Mouse (Mus musculus) fibroblast of lung, adult 2 months (primary cell): ENCODE data around the gene Creb5.

Source experiments
- DNase-seq: peaks from one replicate; pipeline ENCODE4 v3.0.0-alpha.2; 2011; ENCODE audit warnings: low read depth

The Creb5 gene

DNA sequence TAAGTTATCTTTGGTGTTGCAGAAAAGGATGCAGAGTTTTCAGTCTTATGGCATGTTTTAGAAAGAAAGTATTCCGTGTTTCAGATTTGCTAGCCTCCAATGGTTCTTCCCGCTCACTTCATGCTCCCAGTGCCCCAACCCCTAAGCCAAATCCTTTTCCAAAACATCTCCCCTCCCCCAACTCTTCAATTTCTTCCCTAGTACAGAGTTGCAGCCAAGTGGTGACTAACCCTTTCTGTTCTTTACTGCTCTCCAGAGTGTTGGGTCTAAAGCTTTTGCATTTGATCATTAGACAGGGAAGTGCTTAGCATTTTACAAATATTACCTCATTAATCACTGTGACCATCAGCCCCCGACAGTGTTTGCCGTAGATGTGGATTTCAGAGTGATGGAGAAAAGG lies 142.8 kb downstream of the Creb5 start:
- no peak for DNase-seq

DNA sequence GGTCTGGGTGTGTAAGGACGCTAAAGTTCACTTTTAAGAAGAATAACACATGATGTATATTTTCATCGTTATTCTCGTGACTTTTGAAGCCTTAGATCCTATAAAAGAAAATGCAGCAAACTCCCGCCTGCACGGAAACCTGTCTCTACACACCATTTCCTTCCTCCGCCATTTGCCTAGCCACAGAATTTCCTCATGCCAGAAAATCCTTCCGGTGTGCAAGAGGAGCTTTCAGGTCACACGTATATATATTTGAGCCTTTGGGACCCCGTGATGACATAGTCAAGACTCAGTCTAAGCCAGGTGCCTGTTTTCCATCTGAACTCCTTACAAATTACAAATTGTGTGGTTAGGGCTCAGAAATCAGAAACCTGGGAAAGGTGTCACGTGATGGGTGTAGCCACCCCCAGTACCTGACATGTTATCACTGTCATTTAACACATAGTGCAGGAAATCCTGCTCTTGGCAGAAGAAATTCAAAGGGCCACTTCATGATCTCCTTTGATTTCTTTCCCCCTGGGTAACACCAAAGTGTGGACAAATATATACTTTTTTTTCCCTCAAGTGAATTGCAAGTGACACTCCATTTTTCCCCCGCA lies 158.9 kb downstream of the Creb5 start:
- no peak for DNase-seq

- no peak for DNase-seq
Observed at GRCm38 (mm10) chr6:53447479-53447878, 160.4 kb downstream of the Creb5 start.

DNA sequence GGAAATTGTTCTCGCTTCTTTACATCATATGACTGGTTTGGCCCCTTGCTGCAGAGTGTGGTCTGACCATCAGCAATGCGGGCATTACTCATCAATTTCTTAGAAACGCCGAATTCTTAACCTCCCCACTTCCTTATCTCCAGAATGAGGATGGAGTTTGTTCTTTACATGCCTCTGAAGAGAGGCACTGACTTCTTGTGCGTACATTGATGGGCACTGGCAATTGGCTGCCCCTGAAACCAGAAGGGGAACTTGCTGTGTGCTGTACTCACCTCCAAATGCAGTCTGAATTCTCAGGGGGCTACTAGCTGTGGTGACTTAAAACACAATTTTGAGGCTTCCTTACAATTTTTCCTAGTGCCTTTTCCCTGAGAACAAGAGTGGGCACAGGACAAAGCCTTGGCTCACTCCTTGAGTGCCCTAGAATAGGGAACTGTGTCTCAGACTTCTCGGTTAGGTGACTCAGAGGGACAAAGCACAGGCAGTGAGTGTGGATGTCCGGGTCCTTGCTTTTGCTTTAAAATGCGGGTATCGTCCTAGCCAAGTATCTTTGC lies 161.3 kb downstream of the Creb5 start:
- DNase-seq, result no peak

DNA sequence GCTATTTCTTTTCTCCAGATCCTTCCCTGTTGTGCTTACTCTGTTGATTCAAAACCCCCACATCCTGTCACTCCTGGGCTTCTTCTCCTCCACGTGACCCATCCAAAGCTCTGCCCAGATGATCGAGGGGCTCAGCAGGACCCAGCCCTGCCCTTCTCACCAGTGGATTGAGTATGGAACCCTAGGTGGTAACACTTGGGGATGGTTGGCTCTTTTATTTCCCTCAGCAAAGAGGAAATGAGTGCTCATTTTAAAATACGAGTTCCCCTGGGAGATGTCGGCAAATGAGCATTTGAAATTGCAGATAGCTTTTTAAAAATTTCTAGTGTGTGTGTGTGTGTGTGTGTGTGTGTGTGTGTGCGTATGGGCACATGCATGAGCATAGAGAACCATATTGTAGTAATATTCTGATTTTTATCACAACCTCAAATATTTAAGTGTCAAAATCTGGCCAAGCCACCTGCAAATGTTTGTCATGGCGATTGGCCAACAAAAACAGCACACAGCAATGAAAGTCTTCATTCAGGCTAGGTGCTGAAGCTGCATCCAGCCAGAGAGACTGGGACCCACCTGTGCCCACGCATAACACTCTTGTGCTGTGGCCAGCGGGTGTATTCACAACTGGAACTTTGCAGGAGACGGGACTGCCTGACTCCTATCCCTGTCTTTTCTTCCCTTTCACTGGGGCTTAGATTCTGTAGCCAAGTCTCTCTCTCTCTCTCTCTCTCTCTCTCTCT lies 162.5 kb downstream of the Creb5 start:
- no peak for DNase-seq

- no peak for DNase-seq
Observed at GRCm38 (mm10) chr6:53450494-53450893, 163.4 kb downstream of the Creb5 start.

- DNase-seq, result no peak
Observed at GRCm38 (mm10) chr6:53452240-53452639, 165.2 kb downstream of the Creb5 start.

GRCm38 (mm10) chr6:53455442-53455841 lies 168.4 kb downstream of the Creb5 start:
- DNase-seq, result no peak

DNA sequence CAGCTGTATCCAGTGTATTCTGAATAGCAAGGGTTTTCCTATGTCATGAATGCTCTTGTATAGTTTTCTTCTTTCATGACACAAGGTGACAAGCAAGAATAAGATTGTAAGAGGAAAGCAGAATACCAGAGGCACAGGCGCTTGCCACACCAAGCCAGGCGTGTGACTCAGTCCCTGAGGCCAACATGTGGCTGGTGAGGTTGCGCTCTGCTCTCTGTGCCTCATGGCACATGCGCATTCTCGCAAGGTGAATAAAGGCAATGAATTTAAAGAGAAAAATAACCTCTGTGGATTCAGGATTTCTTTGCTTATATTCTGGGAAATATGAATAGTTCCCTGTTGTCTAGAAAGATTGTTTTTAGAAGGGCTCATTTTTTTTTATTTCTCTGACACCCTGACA lies 169.0 kb downstream of the Creb5 start:
- no peak for DNase-seq

GRCm38 (mm10) chr6:53459995-53460747 lies 173.1 kb downstream of the Creb5 start:
- DNase-seq, result no peak

DNA sequence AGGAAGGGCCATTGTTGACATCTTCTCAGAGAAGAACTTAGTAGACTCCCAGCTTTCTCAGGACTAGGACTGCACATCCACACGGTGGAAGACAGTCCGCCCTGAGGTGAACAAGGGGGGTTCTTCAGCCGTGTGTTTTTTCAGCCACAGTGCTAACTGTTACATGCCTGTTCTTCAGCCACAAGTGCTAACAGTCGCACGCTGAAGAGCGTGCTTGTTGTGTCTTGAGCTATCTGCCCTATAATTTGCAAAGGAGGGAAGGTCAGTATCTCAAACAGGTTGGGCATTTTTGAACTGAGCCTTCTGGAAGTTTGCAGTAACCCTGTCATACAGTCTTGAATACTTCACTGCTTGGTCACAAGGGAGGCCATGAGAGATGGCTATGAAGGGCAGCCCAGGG lies 174.0 kb downstream of the Creb5 start:
- no peak for DNase-seq

DNA sequence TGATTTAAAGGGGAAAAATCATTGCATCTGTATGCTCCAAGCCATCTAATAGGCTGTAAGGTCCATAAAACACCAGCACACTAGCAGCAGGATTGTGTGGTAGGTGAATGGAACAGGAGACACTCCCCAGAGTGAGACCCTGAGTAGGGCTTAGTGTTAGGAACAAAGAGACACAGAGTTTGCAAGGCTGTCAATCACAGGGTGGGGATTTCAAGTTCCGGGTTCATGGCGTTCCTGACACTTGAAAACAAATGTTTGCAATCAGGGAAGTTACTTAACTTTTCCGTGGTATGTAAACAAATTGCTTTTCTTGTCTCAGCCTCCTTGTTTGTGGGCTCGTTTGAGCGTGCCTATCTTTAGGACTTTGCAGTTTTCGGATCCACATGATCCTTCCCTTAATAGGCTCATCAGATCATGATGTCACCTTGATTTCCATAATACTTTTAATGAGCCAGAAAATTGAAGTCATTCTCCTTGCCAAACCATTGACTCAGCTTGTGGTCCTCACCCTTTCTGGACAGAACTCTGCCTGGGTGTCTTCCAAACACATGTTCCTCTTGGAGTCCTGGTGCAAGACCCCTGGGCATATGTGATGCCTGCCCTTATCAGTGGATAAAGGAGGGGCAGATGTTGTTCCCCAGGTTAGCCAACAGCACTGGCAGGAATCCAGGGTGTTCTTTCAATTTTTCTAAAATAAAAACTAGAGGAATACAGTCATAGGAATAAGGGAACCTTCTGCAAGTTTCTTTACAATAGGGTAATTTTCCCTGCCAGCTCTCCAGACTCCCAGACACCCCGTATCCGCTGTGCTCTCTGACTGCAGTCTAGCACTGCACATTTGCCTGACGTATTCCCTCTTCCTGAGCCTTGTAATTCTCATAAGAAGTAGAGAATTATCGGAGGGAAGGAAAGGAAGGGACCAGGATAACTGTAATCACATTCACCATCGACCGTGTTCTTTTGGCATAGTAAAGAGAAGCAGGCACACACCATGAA lies 175.0 kb downstream of the Creb5 start:
- DNase-seq, result no peak

GRCm38 (mm10) chr6:53462802-53463201 lies 175.7 kb downstream of the Creb5 start:
- no peak for DNase-seq

- DNase-seq, result no peak
Observed at GRCm38 (mm10) chr6:53463261-53463813, 176.3 kb downstream of the Creb5 start.

GRCm38 (mm10) chr6:53469204-53469603 lies 182.1 kb downstream of the Creb5 start:
- no peak for DNase-seq

- DNase-seq, result no peak
Observed at GRCm38 (mm10) chr6:53469703-53470102, 182.6 kb downstream of the Creb5 start.

- DNase-seq, result no peak
Observed at GRCm38 (mm10) chr6:53470559-53470958, 183.5 kb downstream of the Creb5 start.

GRCm38 (mm10) chr6:53470999-53471591 lies 184.0 kb downstream of the Creb5 start:
- no peak for DNase-seq

- DNase-seq, result no peak
Observed at GRCm38 (mm10) chr6:53472751-53473150, 185.7 kb downstream of the Creb5 start.

GRCm38 (mm10) chr6:53477501-53477900 lies 190.4 kb downstream of the Creb5 start:
- DNase-seq, result no peak

- DNase-seq, result no peak
Observed at GRCm38 (mm10) chr6:53490917-53491316, 203.8 kb downstream of the Creb5 start.
